Mouse (Mus musculus): ENCODE results near the gene Herc6. TPM values are rescaled to one million over a fixed set of nuclear protein-coding genes. Genes with fewer than 3 reads are reported as not detected.
"Not testable (repeated sequence)": the region's sequence is repeated elsewhere in the genome, so short reads cannot be mapped to it uniquely, and the experiment has no call there.

The Herc6 gene
- polyA plus RNA-seq, 1 experiment from 2014 or later: 5.0 TPM

DNA sequence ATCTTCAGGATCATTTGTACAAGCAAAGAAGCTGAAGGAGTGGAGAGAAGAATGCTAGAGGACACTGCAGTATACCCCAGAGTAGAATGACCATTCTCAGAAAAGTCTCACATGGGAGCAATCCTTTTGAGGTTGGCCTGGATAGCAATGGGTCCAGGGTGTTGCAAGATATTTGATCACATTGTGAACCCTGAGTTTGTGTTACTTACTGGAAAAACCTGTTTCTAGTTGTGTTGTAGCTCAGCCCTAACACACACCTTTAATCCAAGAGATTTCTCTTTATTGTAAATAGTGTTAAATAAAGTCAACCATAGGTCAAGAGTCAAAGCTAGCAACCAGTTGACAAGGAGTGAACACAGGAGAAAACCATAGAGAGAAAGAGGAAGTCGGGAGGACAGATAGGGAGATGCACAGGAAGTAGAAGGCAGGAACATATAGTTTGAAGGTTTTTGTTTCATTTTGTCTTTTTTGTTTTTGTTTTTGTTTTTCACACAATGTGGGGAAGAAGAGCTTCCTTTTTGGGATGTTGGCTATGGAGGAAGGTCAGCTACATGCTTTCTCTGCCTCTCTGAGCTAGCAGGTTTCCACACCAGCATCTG is 39.0 kb upstream of the Herc6 start:
- ATAC-seq: no peak
- Histone ChIP-seq H3K27me3 (ENCODE audit: insufficient read depth, low read length) (no peaks in the 10 kb centered on the region), H3K4me2 (ENCODE audit: low read depth, low read length) (no peak overlapping the region), H3K9ac (replicated peaks) (no peak overlapping the region), H3K9me3 (ENCODE audit: low read length) (no peaks in the 10 kb centered on the region), H3K36me3 (replicated peaks; ENCODE audit: insufficient read depth, low read length) (no peaks in the 10 kb centered on the region), H3K4me1 (ENCODE audit: insufficient read depth) (peaks cover 11% of the 10 kb centered on the region), H3K27ac (ENCODE audit: low read depth) (peak overlapping the region; percentile 77), H3K4me3 (ENCODE audit: low read depth, low read length) (no peak overlapping the region)
- TF ChIP-seq EP300 (IDR thresholded peaks at IDR 0.05; ENCODE audit: low read depth) (no peak), CTCF (IDR thresholded peaks at IDR 0.05; ENCODE audit: low read depth) (no peak)
- no peak for DNase-seq
- 44% methylated on average over 1 of the region's 1 CpGs for WGBS (ENCODE audit: insufficient replicate concordance)

- not testable (repeated sequence) for H3K27me3 ChIP-seq (ENCODE audit: insufficient read depth, low read length); H3K9ac ChIP-seq (replicated peaks); H3K27ac ChIP-seq (ENCODE audit: low read depth); H3K4me2 ChIP-seq (ENCODE audit: low read depth, low read length); H3K4me3 ChIP-seq (ENCODE audit: low read depth, low read length); H3K9me3 ChIP-seq (ENCODE audit: low read length); DNase-seq; ATAC-seq; H3K36me3 ChIP-seq (replicated peaks; ENCODE audit: insufficient read depth, low read length)
- peaks cover 11% of the 10 kb centered on the region for H3K4me1 ChIP-seq (ENCODE audit: insufficient read depth)
These were observed 37.2 kb upstream of the Herc6 start for GRCm38 (mm10) chr6:57543591-57543990.

- Histone ChIP-seq H3K27ac (ENCODE audit: low read depth) (peak overlapping the region; percentile 86), H3K27me3 (ENCODE audit: insufficient read depth, low read length) (no peaks in the 10 kb centered on the region), H3K9ac (replicated peaks) (no peak overlapping the region), H3K4me1 (ENCODE audit: insufficient read depth) (peaks cover 11% of the 10 kb centered on the region), H3K4me3 (ENCODE audit: low read depth, low read length) (no peak overlapping the region), H3K36me3 (replicated peaks; ENCODE audit: insufficient read depth, low read length) (no peaks in the 10 kb centered on the region), H3K9me3 (ENCODE audit: low read length) (no peaks in the 10 kb centered on the region), H3K4me2 (ENCODE audit: low read depth, low read length) (no peak overlapping the region)
- TF ChIP-seq EP300 (IDR thresholded peaks at IDR 0.05; ENCODE audit: low read depth) (peak; percentile 86), CTCF (IDR thresholded peaks at IDR 0.05; ENCODE audit: low read depth) (no peak)
- ATAC-seq (peak; percentile 90), DNase-seq (peak; percentile 43)
- WGBS (ENCODE audit: insufficient replicate concordance): 36% methylated on average over 2 of the region's 2 CpGs
These were observed 35.9 kb upstream of the Herc6 start for GRCm38 (mm10) chr6:57544866-57545265.

DNA sequence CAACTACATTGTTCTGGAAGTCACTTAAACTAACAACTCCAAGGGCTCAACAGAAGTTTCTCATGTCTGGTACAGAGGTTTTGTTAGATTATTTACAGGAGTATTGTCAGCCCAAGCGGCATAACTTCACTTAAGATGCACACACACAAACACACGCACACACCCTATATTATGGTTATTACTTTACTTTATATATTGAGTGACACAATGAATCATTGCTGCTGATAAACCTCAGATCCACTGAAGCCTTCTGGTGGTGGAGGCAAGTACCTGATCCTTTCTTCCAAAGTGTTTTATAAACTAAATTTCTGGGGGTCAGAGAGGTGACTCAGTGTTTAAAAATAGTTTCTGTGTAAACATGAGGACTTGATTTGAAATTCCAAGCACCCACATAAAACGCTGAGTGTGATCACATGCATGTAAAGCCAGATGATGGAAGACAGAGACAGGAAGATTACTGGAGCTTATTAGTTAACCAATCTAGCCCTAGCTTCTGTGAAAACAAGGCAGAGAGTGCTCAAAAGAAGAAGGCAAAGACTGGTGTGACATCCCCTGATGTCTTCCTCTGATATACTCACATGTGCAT is 29.5 kb upstream of the Herc6 start:
- Histone ChIP-seq H3K4me3 (ENCODE audit: low read depth, low read length) (no peak overlapping the region), H3K4me1 (ENCODE audit: insufficient read depth) (no peaks in the 10 kb centered on the region), H3K27me3 (ENCODE audit: insufficient read depth, low read length) (no peaks in the 10 kb centered on the region), H3K9ac (replicated peaks) (no peak overlapping the region), H3K36me3 (replicated peaks; ENCODE audit: insufficient read depth, low read length) (no peaks in the 10 kb centered on the region), H3K4me2 (ENCODE audit: low read depth, low read length) (no peak overlapping the region), H3K9me3 (ENCODE audit: low read length) (no peaks in the 10 kb centered on the region), H3K27ac (ENCODE audit: low read depth) (no peak overlapping the region)
- DNase-seq (no peak), ATAC-seq (no peak)
- WGBS (ENCODE audit: insufficient replicate concordance): 63% methylated on average over 3 of the region's 3 CpGs
- TF ChIP-seq EP300 (IDR thresholded peaks at IDR 0.05; ENCODE audit: low read depth) (no peak), CTCF (IDR thresholded peaks at IDR 0.05; ENCODE audit: low read depth) (no peak)

DNA sequence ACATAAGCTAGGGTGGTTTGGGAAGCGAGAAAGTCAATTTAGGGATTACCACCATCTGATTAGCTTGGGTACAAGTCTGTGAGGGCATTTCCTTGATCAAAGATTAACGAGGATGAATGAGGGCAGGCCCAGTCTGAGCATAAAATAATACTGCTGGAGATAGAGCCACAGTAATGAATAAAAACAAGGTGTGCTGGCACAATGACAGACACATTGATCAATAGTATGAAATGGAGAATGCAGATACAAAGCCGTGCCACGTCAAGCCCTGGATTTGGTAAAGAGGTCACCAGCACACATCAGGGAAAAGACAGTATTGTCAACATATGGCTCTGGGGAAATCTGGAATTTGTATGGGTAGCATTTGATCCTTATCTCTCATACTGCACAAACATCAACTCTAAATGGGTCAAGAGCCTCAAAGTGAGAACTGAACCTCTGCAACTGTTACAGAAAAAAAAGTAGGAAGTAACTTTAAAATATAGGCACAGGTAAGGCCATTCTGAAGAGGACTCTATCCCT is 22.9 kb upstream of the Herc6 start:
- 60% methylated on average over 4 of the region's 4 CpGs for WGBS (ENCODE audit: insufficient replicate concordance)
- Histone ChIP-seq H3K4me3 (ENCODE audit: low read depth, low read length) (no peak overlapping the region), H3K4me2 (ENCODE audit: low read depth, low read length) (no peak overlapping the region), H3K4me1 (ENCODE audit: insufficient read depth) (no peaks in the 10 kb centered on the region), H3K9ac (replicated peaks) (no peak overlapping the region), H3K27ac (ENCODE audit: low read depth) (peak overlapping the region; percentile 62; the same call in 1 of the 2 replicates), H3K27me3 (ENCODE audit: insufficient read depth, low read length) (no peaks in the 10 kb centered on the region), H3K9me3 (ENCODE audit: low read length) (0 out of 2 replicates have a peak, but pooled peaks cover 2% of the 10 kb centered on the region), H3K36me3 (replicated peaks; ENCODE audit: insufficient read depth, low read length) (no peaks in the 10 kb centered on the region)
- ATAC-seq (peak; percentile 95), DNase-seq (no peak)
- peak; percentile 65 for TF ChIP-seq EP300 (IDR thresholded peaks at IDR 0.05; ENCODE audit: low read depth)
- no peak for TF ChIP-seq CTCF (IDR thresholded peaks at IDR 0.05; ENCODE audit: low read depth)

DNA sequence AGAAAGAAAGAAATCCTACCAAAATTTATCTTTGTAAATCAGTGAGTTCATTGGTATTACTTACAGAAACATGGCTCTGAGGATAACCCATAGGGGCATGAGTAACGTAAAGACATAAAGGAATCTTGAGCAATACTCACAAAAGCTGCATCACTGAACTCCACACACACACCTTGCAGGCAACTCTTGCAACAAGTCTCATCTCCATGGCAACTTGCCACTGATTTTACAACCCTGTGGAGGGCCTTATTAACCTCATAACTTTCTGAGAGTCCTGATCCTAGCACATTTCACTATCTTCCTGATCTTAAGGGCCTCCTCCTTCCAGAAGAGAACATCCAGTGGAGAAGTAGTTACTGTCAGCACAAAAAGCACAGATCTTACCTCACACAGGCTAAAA is 17.3 kb upstream of the Herc6 start:
- Histone ChIP-seq H3K9me3 (ENCODE audit: low read length) (0 out of 2 replicates have a peak, but pooled peaks cover 2% of the 10 kb centered on the region), H3K27me3 (ENCODE audit: insufficient read depth, low read length) (no peaks in the 10 kb centered on the region), H3K4me2 (ENCODE audit: low read depth, low read length) (no peak overlapping the region), H3K36me3 (replicated peaks; ENCODE audit: insufficient read depth, low read length) (no peaks in the 10 kb centered on the region), H3K9ac (replicated peaks) (no peak overlapping the region), H3K4me3 (ENCODE audit: low read depth, low read length) (no peak overlapping the region), H3K27ac (ENCODE audit: low read depth) (no peak overlapping the region), H3K4me1 (ENCODE audit: insufficient read depth) (no peaks in the 10 kb centered on the region)
- WGBS (ENCODE audit: insufficient replicate concordance): 75% methylated on average over 1 of the region's 1 CpGs
- no peak for ATAC-seq
- no peak for TF ChIP-seq CTCF (IDR thresholded peaks at IDR 0.05; ENCODE audit: low read depth)
- no peak for TF ChIP-seq EP300 (IDR thresholded peaks at IDR 0.05; ENCODE audit: low read depth)
- no peak for DNase-seq

Data from liver, postnatal 0 days (tissue).